Mouse (Mus musculus) lung, postnatal 0 days (tissue): ENCODE results near the gene Gm13128. TPM values are rescaled to one million over a fixed set of nuclear protein-coding genes. Genes with fewer than 3 reads are reported as not detected.
"Not testable (repeated sequence)": the region's sequence is repeated elsewhere in the genome, so short reads cannot be mapped to it uniquely, and the experiment has no call there.

Source experiments
- ATAC-seq: fragments of 200-750 bp; cut with Nextera tagmentation; 2 replicates; pipeline ENCODE4 v1.8.0; 2017; ENCODE audit warnings: moderate library complexity
- DNase-seq: peaks from one replicate; pipeline ENCODE4 v3.0.0-alpha.2; 2016; ENCODE audit warnings: low spot score
- H3K27ac ChIP-seq: fragments of 300-500 bp; sonication (generic); 2 replicates; pipeline ENCODE4 v1.5.1; 2014; ENCODE audit warnings: antibody characterized with exemption, mild to moderate bottlenecking, low read length, mixed read lengths
- H3K27me3 ChIP-seq: fragments of 300-500 bp; sonication (generic); replicated peaks from 2 replicates; pipeline ENCODE4 v1.6.1; 2014; ENCODE audit warnings: low read length, mixed read lengths; ENCODE audit not compliant: insufficient read depth
- H3K36me3 ChIP-seq: fragments of 300-500 bp; sonication (generic); 2 replicates; pipeline ENCODE4 v1.6.1; 2014; ENCODE audit warnings: low read length, mixed read lengths; ENCODE audit not compliant: insufficient read depth
- H3K4me1 ChIP-seq: fragments of 300-500 bp; sonication (generic); 2 replicates; pipeline ENCODE4 v1.6.1; 2014; ENCODE audit warnings: antibody characterized with exemption, low read depth, low read length, mixed read lengths; ENCODE audit not compliant: insufficient read depth
- H3K4me2 ChIP-seq: fragments of 300-500 bp; sonication (generic); replicated peaks from 2 replicates; pipeline ENCODE4 v1.6.1; 2014; ENCODE audit warnings: low read depth, mild to moderate bottlenecking, low read length, moderate library complexity, mixed read lengths
- H3K4me3 ChIP-seq: fragments of 300-500 bp; sonication (generic); 2 replicates; pipeline ENCODE4 v1.5.1; 2014; ENCODE audit warnings: low read depth, low read length
- H3K9ac ChIP-seq: fragments of 300-500 bp; sonication (generic); replicated peaks from 2 replicates; pipeline ENCODE4 v1.6.1; 2014; ENCODE audit warnings: low read depth, mild to moderate bottlenecking
- H3K9me3 ChIP-seq: fragments of 300-500 bp; sonication (generic); 2 replicates; pipeline ENCODE4 v1.6.1; 2016; ENCODE audit warnings: low read length, mixed read lengths
- CTCF ChIP-seq: IDR thresholded peaks from 2 replicates; pipeline ENCODE4 v1.5.1; 2016; ENCODE audit warnings: antibody characterized with exemption, mild to moderate bottlenecking
- EP300 ChIP-seq: IDR thresholded peaks from 2 replicates; pipeline ENCODE4 v1.6.1; 2016; ENCODE audit warnings: antibody characterized with exemption, mild to moderate bottlenecking, control low read depth
- WGBS: fragments of 180-500 bp; shearing (Covaris S2); extraction: QIAGEN DNeasy Blood & Tissue Kit; methylation state at CpG from one replicate; pipeline ENCODE4 v1.1.7; 2014; 5-methylcytosine and 5-hydroxymethylcytosine counted together
- polyA plus RNA-seq: library from polyadenylated mRNA; unstranded; fragments of >200 nt; fragmentation: Nextera tagmentation; extraction: Ambion mirVana; gene quantifications from 2 replicates; pipeline ENCODE4 v1.2.1, GENCODE M21; 2015

Gm13128 gene
- polyA plus RNA-seq, result not detected in 2 replicates

DNA sequence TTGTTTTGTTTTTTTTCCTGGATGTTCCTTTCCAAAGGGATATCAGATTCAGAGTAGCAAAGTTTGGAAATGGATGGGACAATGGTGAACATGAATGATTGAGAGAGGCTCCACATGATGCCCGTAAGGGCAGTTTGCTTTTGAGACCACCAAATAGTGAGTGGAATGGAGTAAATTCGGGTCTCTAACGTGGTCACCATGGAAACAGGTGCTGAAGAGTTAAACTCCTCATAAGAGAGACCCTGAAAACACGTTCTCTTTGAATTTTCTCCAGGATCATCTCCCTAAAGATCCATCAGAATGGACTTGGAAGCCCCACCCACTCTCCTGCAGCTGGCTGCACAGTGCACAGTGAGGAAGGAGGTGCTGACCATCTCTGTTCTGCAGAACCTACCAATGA is at the start of gene Gm13128:
TSS of gene Gm13128 (plus strand) at position 301 of the 400 bp plus-strand sequence.
- 42% methylated on average over 4 of the region's 4 CpGs for WGBS
- H3K4me3 ChIP-seq, DNase-seq, H3K36me3 ChIP-seq, ATAC-seq, H3K9me3 ChIP-seq, H3K4me1 ChIP-seq, H3K27me3 ChIP-seq, H3K4me2 ChIP-seq, H3K9ac ChIP-seq, H3K27ac ChIP-seq: not testable (repeated sequence)

DNA sequence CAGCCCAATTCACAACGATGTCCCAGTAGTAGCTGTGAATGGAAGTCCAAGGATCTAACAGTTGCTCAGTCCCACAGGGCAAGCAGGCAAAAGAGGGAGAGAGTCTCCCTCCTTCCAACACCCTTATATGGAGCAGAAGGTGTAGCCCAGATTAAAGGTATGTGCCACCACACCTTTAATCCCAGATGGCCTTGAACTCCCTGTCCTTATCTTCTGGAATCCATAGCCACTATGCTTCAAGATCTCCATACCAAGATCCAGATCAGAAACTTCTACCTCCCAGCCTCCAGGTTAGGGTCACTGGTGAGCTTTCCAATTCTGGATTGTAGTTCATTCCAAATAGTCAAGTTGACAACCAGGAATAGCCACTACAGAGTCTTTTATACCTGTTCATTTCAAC is 49.7 kb upstream of the Gm13128 start, which contains the start of gene Pramel5:
TSS of gene Pramel5 (minus strand) at position 101 of the 400 bp plus-strand sequence.
- H3K4me3 ChIP-seq, H3K27ac ChIP-seq, ATAC-seq, H3K9ac ChIP-seq, H3K36me3 ChIP-seq, H3K27me3 ChIP-seq, H3K4me1 ChIP-seq, DNase-seq, H3K4me2 ChIP-seq, H3K9me3 ChIP-seq: not testable (repeated sequence)
- WGBS, result 50% methylated on average over 1 of the region's 1 CpGs

DNA sequence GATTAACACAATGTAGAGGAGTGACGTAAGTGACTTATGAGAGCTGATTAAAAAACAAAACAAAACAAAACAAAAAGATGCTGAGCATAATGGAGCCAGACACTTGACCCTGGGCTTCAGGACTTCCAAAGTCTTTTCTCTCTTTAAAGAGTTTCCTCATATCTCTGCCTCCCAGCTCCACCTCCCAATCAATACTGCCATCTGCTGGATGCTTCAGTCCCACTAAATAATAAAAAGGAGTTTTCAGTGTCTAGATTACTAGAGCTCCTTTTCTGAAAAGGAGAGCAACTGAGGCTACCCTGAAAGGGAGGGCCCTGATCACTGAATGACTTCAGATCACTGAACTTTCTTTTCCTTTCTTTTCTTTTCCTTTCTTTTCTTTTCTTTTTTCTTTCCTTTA is 30.6 kb upstream of the Gm13128 start:
- ATAC-seq, H3K4me3 ChIP-seq, H3K27me3 ChIP-seq, H3K9ac ChIP-seq, H3K27ac ChIP-seq, H3K36me3 ChIP-seq, DNase-seq, H3K4me2 ChIP-seq, H3K4me1 ChIP-seq, H3K9me3 ChIP-seq: not testable (repeated sequence)
- WGBS, result 46% methylated on average over 1 of the region's 1 CpGs

DNA sequence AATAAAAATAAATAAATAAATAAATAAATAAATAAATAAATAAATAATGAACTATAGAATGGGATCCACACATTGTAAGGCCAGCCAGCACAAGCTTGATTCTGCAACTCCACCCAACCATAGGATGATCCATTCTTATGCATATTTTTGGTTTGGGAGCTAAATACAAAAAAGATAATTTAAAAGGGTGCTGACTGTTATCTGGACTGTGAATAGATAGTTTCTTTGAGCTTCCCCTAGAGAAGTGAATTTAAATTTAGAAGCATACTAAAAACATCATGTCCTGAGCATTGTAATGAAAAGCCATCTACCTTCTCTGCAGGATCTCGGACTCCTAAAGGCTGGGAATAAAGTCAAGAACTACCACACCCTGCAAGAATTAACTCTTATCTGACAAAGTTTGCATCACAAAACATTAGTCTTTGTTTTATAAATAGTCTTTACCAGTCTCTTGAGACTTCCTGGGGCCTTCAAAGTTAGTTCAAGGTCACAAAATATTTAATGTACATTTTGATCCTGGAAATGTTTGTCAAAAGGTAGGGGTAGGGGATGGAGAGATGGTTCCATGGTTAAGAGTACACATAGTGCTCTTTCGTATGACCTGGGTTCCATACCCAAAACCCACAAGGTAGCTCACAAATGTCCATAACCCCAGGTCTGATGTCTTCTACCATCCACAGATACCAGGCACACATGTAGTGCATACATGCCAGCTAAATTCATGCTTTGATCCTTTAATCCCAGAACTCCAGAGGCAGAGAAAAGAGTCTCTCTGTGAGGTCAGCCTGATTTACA is 17.2 kb upstream of the Gm13128 start:
- DNase-seq, H3K27me3 ChIP-seq, H3K27ac ChIP-seq, H3K4me2 ChIP-seq, ATAC-seq, H3K4me1 ChIP-seq, H3K36me3 ChIP-seq, H3K4me3 ChIP-seq, H3K9me3 ChIP-seq, H3K9ac ChIP-seq: not testable (repeated sequence)
- WGBS, result 66% methylated on average over 2 of the region's 2 CpGs

DNA sequence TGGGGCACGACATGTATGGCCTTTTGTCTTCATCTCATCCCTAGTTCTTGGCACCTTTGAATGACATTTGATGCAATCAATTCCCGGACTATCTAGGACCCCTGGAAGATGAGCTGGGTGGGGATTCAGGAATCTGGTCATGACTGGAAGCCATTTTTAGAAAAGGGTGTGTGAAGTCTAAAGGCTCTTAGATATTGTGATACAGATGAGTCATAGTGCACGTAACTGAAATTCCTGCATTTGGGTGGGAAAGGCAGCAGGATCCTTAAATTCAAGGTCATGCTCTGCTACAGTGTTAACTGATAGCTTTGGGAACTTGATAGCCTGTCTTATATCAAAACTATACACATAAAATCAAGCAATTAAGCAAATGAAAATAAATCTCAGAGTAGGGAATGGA is 5.8 kb downstream of the Gm13128 start:
- H3K4me2 ChIP-seq, H3K4me1 ChIP-seq, ATAC-seq, H3K36me3 ChIP-seq, H3K27me3 ChIP-seq, DNase-seq, H3K27ac ChIP-seq, H3K9ac ChIP-seq, H3K4me3 ChIP-seq, H3K9me3 ChIP-seq: not testable (repeated sequence)
- 84% methylated on average over 2 of the region's 3 CpGs for WGBS

DNA sequence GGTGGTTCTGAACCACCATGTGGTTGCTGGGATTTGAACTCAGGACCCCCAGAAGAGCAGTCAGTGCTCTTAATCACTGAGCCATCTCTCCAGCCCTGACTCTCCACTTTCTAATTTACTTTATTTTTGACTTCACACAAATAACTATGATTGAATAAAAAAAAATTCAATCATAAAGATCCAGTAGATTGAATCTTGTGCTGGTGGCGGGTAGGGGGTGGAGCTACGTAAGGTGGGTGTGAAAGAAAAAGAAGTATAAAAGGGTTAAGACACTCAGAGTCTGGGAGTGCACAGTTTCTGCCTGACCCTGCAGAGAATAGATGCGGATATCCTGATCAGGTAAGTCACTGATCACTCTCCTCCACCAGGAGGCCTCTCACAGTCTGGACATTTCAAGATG is 27.6 kb downstream of the Gm13128 start, which contains the start of gene Gm13119:
TSS of gene Gm13119 (plus strand) at position 301 of the 400 bp plus-strand sequence.
- H3K4me3 ChIP-seq, DNase-seq, ATAC-seq, H3K9ac ChIP-seq, H3K36me3 ChIP-seq, H3K4me1 ChIP-seq, H3K4me2 ChIP-seq, H3K9me3 ChIP-seq, H3K27ac ChIP-seq, H3K27me3 ChIP-seq: not testable (repeated sequence)
- 78% methylated on average over 3 of the region's 3 CpGs for WGBS

DNA sequence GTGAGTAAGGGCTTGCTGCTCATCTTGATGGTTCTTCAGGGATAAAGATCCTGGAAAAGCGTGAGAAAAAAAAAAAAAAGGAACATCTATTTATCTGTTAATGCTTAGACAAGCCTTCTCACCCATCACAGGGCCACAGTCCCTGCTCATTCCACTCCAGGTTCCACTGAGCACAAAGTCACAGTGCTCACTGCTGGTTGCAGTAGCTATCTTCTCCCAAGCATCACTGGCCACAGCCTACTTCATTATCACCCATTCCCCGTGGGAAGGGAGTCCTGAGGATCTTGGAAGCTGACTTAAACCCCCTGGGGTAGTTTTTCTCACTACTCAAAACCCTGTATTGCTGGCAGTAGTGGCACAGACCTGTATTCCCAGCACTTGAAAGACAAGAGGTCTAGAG is 47.9 kb downstream of the Gm13128 start, which contains the start of gene Pramef20:
TSS of gene Pramef20 (minus strand) at position 23 of the 400 bp plus-strand sequence.
- no peak within 1 kb of the TSS for H3K4me2 ChIP-seq
- TF ChIP-seq CTCF, result no peak
- TF ChIP-seq EP300, result no peak
- no peak for DNase-seq
- no peak for ATAC-seq
- peaks cover 3% of the 10 kb centered on the region; the same call in 1 of the 2 replicates for H3K9me3 ChIP-seq
- no peak within 1 kb of the TSS for H3K9ac ChIP-seq
- H3K4me1 ChIP-seq, result no peaks in the 10 kb centered on the region
- H3K4me3 ChIP-seq, result no peak within 1 kb of the TSS
- H3K36me3 ChIP-seq, result no peaks in the 10 kb centered on the region
- H3K27me3 ChIP-seq, result no peaks in the 10 kb centered on the region
- 43% methylated on average over 2 of the region's 2 CpGs for WGBS
- H3K27ac ChIP-seq, result no peak within 1 kb of the TSS

Other genes with a start within 250 kb of the Gm13128 start
- gene Gm13102, start 223.8 kb upstream of the Gm13128 start, polyA plus RNA-seq, result not detected in 2 replicates
- not detected in 2 replicates for gene Oog3, start 167.6 kb upstream of the Gm13128 start, polyA plus RNA-seq
- gene Oog2, start 139.5 kb upstream of the Gm13128 start, polyA plus RNA-seq, result not detected in 2 replicates
- gene C87977, start 116.9 kb upstream of the Gm13128 start, polyA plus RNA-seq, result not detected in 2 replicates
- gene Pramel5, start 49.8 kb upstream of the Gm13128 start, polyA plus RNA-seq, result not detected in 2 replicates
- gene Gm13119, start 27.7 kb downstream of the Gm13128 start, polyA plus RNA-seq, result not detected in 2 replicates
- gene Pramef20, start 47.7 kb downstream of the Gm13128 start, polyA plus RNA-seq, result not detected in 2 replicates
- 0.08 and 0.14 TPM in 2 replicates for gene Pramef12, start 78.2 kb downstream of the Gm13128 start, polyA plus RNA-seq
- not detected in 2 replicates for gene 1700012P22Rik, start 108.5 kb downstream of the Gm13128 start, polyA plus RNA-seq
- not detected in 2 replicates for gene Gm9944, start 123.1 kb downstream of the Gm13128 start, polyA plus RNA-seq
- not detected in 2 replicates for gene Aadacl3, start 133.5 kb downstream of the Gm13128 start, polyA plus RNA-seq
- not detected in 2 replicates for gene 9430007A20Rik, start 189.6 kb downstream of the Gm13128 start, polyA plus RNA-seq
- gene Gm13124, start 234.9 kb downstream of the Gm13128 start, polyA plus RNA-seq, result not detected in 2 replicates